Mouse (Mus musculus) liver, embryonic 14.5 days (tissue): ENCODE results near the gene Prkar2b. TPM values are rescaled to one million over a fixed set of nuclear protein-coding genes. Genes with fewer than 3 reads are reported as not detected.

Experiments
- ATAC-seq: fragments of 200-750 bp; cut with Nextera tagmentation; 2 replicates; pipeline ENCODE4 v1.8.0; 2017; ENCODE audit warnings: moderate number of reproducible peaks, mild to moderate bottlenecking, moderate library complexity; ENCODE audit not compliant: insufficient read depth
- DNase-seq, 3 experiments: peaks; one replicate each; pipeline ENCODE4 v3.0.0-alpha.2; 2012 to 2013; ENCODE audit warnings: low read depth in 3 of 3, low spot score in 3 of 3
- H3K27ac ChIP-seq: fragments of 300-500 bp; sonication (generic); 2 replicates; pipeline ENCODE4 v1.5.1; 2014; ENCODE audit warnings: moderate library complexity, mild to moderate bottlenecking, control low read depth, inconsistent platforms
- H3K27me3 ChIP-seq: fragments of 300-500 bp; sonication (generic); 2 replicates; pipeline ENCODE4 v1.6.1; 2014; ENCODE audit warnings: mild to moderate bottlenecking, low read length, moderate library complexity; ENCODE audit not compliant: control insufficient read depth, insufficient read depth
- H3K36me3 ChIP-seq: fragments of 300-500 bp; sonication (generic); replicated peaks from 2 replicates; pipeline ENCODE4 v1.6.1; 2014; ENCODE audit warnings: low read depth; ENCODE audit not compliant: control insufficient read depth, insufficient read depth
- H3K4me1 ChIP-seq, 2 experiments: fragments of 200-500 bp in 1 of 2; fragments of 300-500 bp in 1 of 2; sonication (generic) in 1 of 2; replicated peaks; 2 replicates each; pipeline ENCODE4 v1.6.1; 2012 to 2014; ENCODE audit warnings: antibody characterized with exemption in 1 of 2, inconsistent platforms in 1 of 2, low read length in 1 of 2; ENCODE audit not compliant: control insufficient read depth in 2 of 2, insufficient read depth in 2 of 2
- H3K4me2 ChIP-seq: fragments of 300-500 bp; sonication (generic); 2 replicates; pipeline ENCODE4 v1.6.1; 2014; ENCODE audit warnings: low read depth, mild to moderate bottlenecking, control low read depth, moderate library complexity
- H3K4me3 ChIP-seq, 2 experiments: fragments of 200-500 bp in 1 of 2; fragments of 300-500 bp in 1 of 2; sonication (generic) in 1 of 2; 2 replicates each; pipeline ENCODE4 v1.5.1; 2012 to 2014; ENCODE audit warnings: low read depth in 2 of 2, low read length in 2 of 2, mild to moderate bottlenecking in 2 of 2, control low read depth in 1 of 2, inconsistent platforms in 1 of 2, moderate library complexity in 1 of 2; ENCODE audit not compliant: insufficient read depth in 1 of 2
- H3K9ac ChIP-seq: fragments of 300-500 bp; sonication (generic); replicated peaks from 2 replicates; pipeline ENCODE4 v1.6.1; 2014; ENCODE audit warnings: mild to moderate bottlenecking, control low read depth, moderate library complexity
- H3K9me3 ChIP-seq: fragments of 300-500 bp; sonication (generic); 2 replicates; pipeline ENCODE4 v1.6.1; 2016; ENCODE audit warnings: low read length, mixed read lengths; ENCODE audit not compliant: control insufficient read depth
- CTCF ChIP-seq: IDR thresholded peaks from 2 replicates; pipeline ENCODE4 v1.5.1; 2016; ENCODE audit warnings: antibody characterized with exemption, low read depth, control low read depth
- EP300 ChIP-seq: IDR thresholded peaks from 2 replicates; pipeline ENCODE4 v1.6.1; 2016; ENCODE audit warnings: antibody characterized with exemption, low read depth
- WGBS: fragments of 180-500 bp; shearing (Covaris S2); extraction: QIAGEN DNeasy Blood & Tissue Kit; methylation state at CpG from one replicate; pipeline ENCODE4 v1.1.7; 2014; ENCODE audit not compliant: insufficient replicate concordance; 5-methylcytosine and 5-hydroxymethylcytosine counted together
- polyA plus RNA-seq, 2 experiments: library from polyadenylated mRNA; depleted of rRNA in 1 of 2; stranded (reverse) in 1 of 2; unstranded in 1 of 2; fragments of >200 nt; fragmentation: Nextera tagmentation in 1 of 2; extraction: Ambion mirVana in 1 of 2; gene quantifications; 2 replicates each; pipeline versions ENCODE4 v1.2.1 to v1.2.3; 2012 to 2014

Prkar2b gene
- polyA plus RNA-seq, 2 experiments: 41.3 to 89.6 TPM

DNA sequence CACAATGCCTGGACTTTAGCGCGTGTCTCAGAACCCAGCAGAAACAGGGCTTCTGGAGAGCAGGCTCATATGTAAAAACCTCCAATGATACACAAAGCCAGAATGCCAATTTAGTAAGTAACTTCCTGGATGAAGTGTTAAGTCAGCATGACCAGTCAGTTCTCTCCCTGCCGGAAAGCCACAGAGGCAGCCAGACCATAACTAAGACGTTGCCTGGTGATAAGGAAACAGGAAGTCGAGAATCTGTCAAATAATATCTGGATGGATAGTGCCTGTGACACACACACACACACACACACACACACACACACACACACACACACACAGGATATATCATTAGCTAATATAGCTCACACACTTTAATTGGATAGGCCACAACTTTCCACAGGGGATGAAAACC is 64.2 kb downstream of the Prkar2b start:
- peak overlapping the region; percentile 87 for H3K27ac ChIP-seq
- no peak overlapping the region for H3K4me3 ChIP-seq
- WGBS: 5% methylated on average over 5 of the region's 5 CpGs
- peak overlapping the region; percentile 53 for H3K9ac ChIP-seq
- peaks cover 28% of the 10 kb centered on the region for H3K36me3 ChIP-seq
- ATAC-seq: peak; percentile 86
- H3K27me3 ChIP-seq: no peaks in the 10 kb centered on the region
- peak; percentile 70 to 80 (median 73) for DNase-seq
- TF ChIP-seq CTCF (no peak), EP300 (0 out of 2 replicates have a peak, but pooled peaks have one; percentile 35)
- H3K4me2 ChIP-seq: peak overlapping the region; percentile 54
- no peaks in the 10 kb centered on the region for H3K9me3 ChIP-seq
- peaks cover 26 to 39% of the 10 kb centered on the region in 2 experiments for H3K4me1 ChIP-seq

GRCm38 (mm10) chr12:31990575-31990974 is 70.5 kb downstream of the Prkar2b start:
- no peak for ATAC-seq
- H3K27me3 ChIP-seq: no peaks in the 10 kb centered on the region
- H3K4me1 ChIP-seq: peaks cover 4 to 10% of the 10 kb centered on the region in 2 experiments; a peak in 3 of 4 replicates
- H3K4me2 ChIP-seq: no peak overlapping the region
- H3K36me3 ChIP-seq: peaks cover 43% of the 10 kb centered on the region
- DNase-seq: no peak
- H3K9ac ChIP-seq: no peak overlapping the region
- WGBS: 85% methylated on average over 4 of the region's 4 CpGs
- no peak overlapping the region for H3K27ac ChIP-seq
- TF ChIP-seq CTCF (no peak), EP300 (no peak)
- no peaks in the 10 kb centered on the region for H3K9me3 ChIP-seq
- H3K4me3 ChIP-seq: no peak overlapping the region

- H3K27ac ChIP-seq: no peak overlapping the region
- no peak for TF ChIP-seq CTCF
- no peak for TF ChIP-seq EP300
- DNase-seq: peak in 1 of 3 experiments; percentile 37
- no peaks in the 10 kb centered on the region for H3K27me3 ChIP-seq
- no peak overlapping the region for H3K4me3 ChIP-seq
- no peak overlapping the region for H3K4me2 ChIP-seq
- H3K4me1 ChIP-seq: peaks cover 2 to 13% of the 10 kb centered on the region in 2 experiments; a peak in 3 of 4 replicates
- peak; percentile 56; the same call in 1 of the 2 replicates for ATAC-seq
- no peaks in the 10 kb centered on the region for H3K9me3 ChIP-seq
- H3K9ac ChIP-seq: no peak overlapping the region
- peaks cover 47% of the 10 kb centered on the region for H3K36me3 ChIP-seq
Measured at GRCm38 (mm10) chr12:31989726-31990125, 71.4 kb downstream of the Prkar2b start.

DNA sequence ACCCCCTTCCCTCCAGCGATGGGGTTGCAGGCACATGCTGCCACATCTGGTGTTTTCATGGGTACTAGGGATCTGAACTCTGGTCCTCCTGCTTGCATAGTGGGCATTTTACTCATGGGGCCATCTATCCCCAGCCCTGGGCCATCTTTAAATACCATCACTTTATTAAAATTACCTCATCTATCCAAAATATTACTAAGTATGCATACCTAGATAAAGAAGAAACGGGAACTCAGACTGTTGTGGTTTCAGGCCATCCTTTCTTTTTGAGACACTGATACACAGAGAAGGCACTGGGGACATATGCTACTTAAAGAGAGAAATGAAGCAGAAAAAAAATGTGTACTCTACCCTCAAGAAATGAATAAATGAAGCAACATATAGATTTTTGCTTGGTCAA is 74.6 kb downstream of the Prkar2b start:
- H3K4me1 ChIP-seq: peaks cover 2 to 13% of the 10 kb centered on the region in 2 experiments; a peak in 3 of 4 replicates
- DNase-seq: no peak
- no peaks in the 10 kb centered on the region for H3K27me3 ChIP-seq
- no peak overlapping the region for H3K27ac ChIP-seq
- no peaks in the 10 kb centered on the region for H3K9me3 ChIP-seq
- peaks cover 33% of the 10 kb centered on the region for H3K36me3 ChIP-seq
- TF ChIP-seq EP300 (no peak), CTCF (no peak)
- H3K4me2 ChIP-seq: no peak overlapping the region
- no peak for ATAC-seq
- H3K9ac ChIP-seq: no peak overlapping the region
- H3K4me3 ChIP-seq: no peak overlapping the region
- WGBS: 75% methylated on average over 2 of the region's 2 CpGs

DNA sequence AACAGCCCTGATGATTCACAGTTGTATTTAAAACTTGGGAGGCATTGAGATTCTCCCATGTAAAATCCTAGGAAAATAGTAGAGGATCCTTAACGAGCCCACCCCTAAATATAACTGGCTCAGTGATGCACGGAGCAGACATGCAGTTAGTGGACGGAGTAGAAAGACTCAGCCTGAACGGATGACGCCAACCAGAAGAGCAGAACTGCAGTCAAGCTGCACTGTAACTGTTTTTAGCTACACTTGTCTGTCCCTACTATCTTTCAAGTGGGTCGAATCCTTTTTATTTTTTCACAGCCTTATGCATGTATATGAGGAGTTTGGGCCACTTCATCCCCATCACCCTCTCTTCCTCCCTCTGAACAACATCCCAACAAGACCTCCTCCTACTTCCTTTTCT is 75.4 kb downstream of the Prkar2b start:
- DNase-seq (no peak), ATAC-seq (no peak)
- no peak for TF ChIP-seq EP300
- no peak for TF ChIP-seq CTCF

More for the DNA sequence above, 75.4 kb downstream of the Prkar2b start:
- H3K27ac ChIP-seq: no peak overlapping the region
- no peaks in the 10 kb centered on the region for H3K27me3 ChIP-seq
- peaks cover 36% of the 10 kb centered on the region for H3K36me3 ChIP-seq
- H3K9ac ChIP-seq: no peak overlapping the region
- no peak overlapping the region for H3K4me3 ChIP-seq
- WGBS: 88% methylated on average over 6 of the region's 6 CpGs
- no peak overlapping the region for H3K4me2 ChIP-seq
- peaks cover 2 to 13% of the 10 kb centered on the region in 2 experiments; a peak in 3 of 4 replicates for H3K4me1 ChIP-seq
- H3K9me3 ChIP-seq: no peaks in the 10 kb centered on the region
